Mouse (Mus musculus) hindbrain, embryonic 10.5 days (tissue): ENCODE measurements at regions not wholly inside any gene's neighbourhood (a gene's known extent, or its start where the extent isn't known, plus 50 kb on each side); places are given as distances from the start of the nearest gene placed in this dataset.
"Not testable (repeated sequence)": the region's sequence is repeated elsewhere in the genome, so short reads cannot be mapped to it uniquely, and the experiment has no call there.

Experiments used
- DNase-seq: peaks from one replicate; pipeline ENCODE4 v3.0.0-alpha.2; 2017; ENCODE audit warnings: low spot score
- H3K27ac ChIP-seq: fragments of 300-500 bp; sonication (generic); 2 replicates; pipeline ENCODE4 v1.5.1; 2016; ENCODE audit warnings: mild to moderate bottlenecking, moderate library complexity
- H3K27me3 ChIP-seq: fragments of 300-500 bp; sonication (generic); 2 replicates; pipeline ENCODE4 v1.6.1; 2016; ENCODE audit warnings: mild to moderate bottlenecking; ENCODE audit not compliant: poor library complexity, insufficient read depth, severe bottlenecking
- H3K36me3 ChIP-seq: fragments of 300-500 bp; sonication (generic); 2 replicates; pipeline ENCODE4 v1.6.1; 2016; ENCODE audit warnings: mild to moderate bottlenecking, moderate library complexity
- H3K4me1 ChIP-seq: fragments of 300-500 bp; sonication (generic); replicated peaks from 2 replicates; pipeline ENCODE4 v1.6.1; 2016; ENCODE audit warnings: mild to moderate bottlenecking
- H3K4me3 ChIP-seq: fragments of 300-500 bp; sonication (generic); 2 replicates; pipeline ENCODE4 v1.5.1; 2016; ENCODE audit warnings: mild to moderate bottlenecking, moderate library complexity
- H3K9me3 ChIP-seq: fragments of 300-500 bp; sonication (generic); 2 replicates; pipeline ENCODE4 v1.6.1; 2016; ENCODE audit warnings: mild to moderate bottlenecking, moderate library complexity
- WGBS: fragments of 180-500 bp; shearing (Covaris S2); methylation state at CpG from one replicate; pipeline ENCODE4 v1.1.7; 2016; 5-methylcytosine and 5-hydroxymethylcytosine counted together

DNA sequence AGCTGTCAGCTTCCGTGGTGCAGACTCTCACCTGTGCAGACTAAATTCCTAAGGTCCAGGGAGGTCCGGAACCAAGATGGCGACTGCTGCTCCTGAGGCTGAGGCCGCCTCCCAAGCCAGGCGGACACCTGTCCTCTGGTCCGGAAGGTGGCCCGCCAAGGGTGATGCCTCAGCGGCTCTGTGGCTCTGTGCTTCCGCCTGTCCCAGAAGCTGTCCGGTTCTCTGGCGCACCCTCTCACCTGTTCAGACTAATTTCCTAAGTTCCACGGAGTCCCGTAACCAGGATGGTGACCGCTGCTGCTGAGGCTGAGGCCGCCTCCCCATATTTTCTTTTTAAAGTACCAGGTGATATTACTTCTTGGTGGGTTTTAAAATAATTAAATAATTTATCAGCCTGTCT lies 65.4 kb upstream of the B3galnt2 start:
- not testable (repeated sequence) for H3K27ac ChIP-seq, H3K4me1 ChIP-seq
- WGBS, result 86% methylated on average over 15 of the region's 15 CpGs

DNA sequence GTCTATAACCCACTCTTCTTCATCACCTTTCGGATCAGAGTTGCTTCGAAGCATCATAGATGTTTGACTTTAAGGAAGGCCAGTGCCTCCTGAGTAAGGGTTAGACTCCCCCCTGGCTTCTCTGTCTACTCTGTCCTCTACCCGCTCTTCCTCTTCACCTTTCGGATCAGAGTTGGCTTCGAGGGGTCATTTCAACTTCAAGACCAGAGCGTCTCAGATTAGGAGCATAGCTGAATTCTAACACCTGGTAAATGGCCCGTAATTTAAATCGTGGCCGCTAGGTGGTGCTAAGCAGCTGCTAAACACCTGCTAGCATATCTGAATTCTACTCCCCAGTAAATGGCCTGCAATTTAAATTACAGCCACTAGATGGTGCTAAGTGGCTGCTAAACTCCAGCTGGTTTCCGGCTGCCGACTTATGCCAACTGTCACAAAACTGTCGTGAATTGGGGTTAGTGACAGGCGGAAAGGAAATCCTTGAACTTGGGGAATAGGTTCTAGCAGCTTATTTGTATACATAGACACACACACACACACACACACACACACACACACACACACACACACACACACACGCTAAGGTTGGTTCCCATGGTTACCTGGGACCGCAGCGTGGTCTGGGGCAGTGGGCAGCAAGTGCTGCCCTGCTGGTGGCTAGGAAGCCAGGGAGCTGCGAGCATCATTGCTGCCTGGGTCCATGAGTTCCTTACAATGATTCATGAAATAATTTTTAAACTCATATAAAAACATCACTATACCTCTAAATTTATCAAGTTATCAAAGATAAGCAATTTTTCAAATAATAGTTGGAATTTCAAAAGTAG lies 64.8 kb upstream of the B3galnt2 start:
- H3K4me3 ChIP-seq, result peak overlapping the region; percentile 55
- H3K27me3 ChIP-seq, result no peaks in the 10 kb centered on the region
- no peaks in the 10 kb centered on the region for H3K36me3 ChIP-seq
- H3K4me1 ChIP-seq, result no peaks in the 10 kb centered on the region
- H3K27ac ChIP-seq, result peak overlapping the region; percentile 79
- DNase-seq, result peak; percentile 90
- H3K9me3 ChIP-seq, result peaks cover 6% of the 10 kb centered on the region; the same call in 1 of the 2 replicates
- WGBS, result 23% methylated on average over 17 of the region's 17 CpGs

More for the DNA sequence above, 65.4 kb upstream of the B3galnt2 start:
- not testable (repeated sequence) for H3K9me3 ChIP-seq, H3K27me3 ChIP-seq, H3K36me3 ChIP-seq, H3K4me3 ChIP-seq, DNase-seq

DNA sequence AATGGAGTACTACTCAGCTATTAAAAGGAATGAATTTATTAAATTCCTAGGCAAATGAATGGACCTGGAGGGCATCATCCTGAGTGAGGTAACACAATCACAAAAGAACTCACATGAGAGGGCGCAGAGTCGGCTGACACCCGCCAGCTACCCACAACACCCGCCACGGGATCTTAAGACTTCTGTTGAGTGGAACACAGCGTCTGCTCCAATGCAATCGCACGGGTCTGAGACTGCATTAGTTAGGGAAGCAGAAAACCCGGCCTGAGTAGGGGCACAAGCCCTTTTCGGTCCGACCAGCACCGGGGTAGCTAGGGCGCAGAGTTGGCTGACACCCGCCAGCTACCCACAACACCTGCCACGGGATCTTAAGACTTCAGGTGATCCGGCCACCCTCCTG lies 52.1 kb upstream of the B3galnt2 start:
- not testable (repeated sequence) for H3K9me3 ChIP-seq, H3K36me3 ChIP-seq, H3K4me3 ChIP-seq, H3K27ac ChIP-seq, H3K4me1 ChIP-seq, H3K27me3 ChIP-seq, DNase-seq
- 92% methylated on average over 16 of the region's 16 CpGs for WGBS
